Mouse (Mus musculus): ENCODE measurements at regions not wholly inside any gene's neighbourhood (a gene's known extent, or its start where the extent isn't known, plus 50 kb on each side); places are given as distances from the start of the nearest gene placed in this dataset.

DNA sequence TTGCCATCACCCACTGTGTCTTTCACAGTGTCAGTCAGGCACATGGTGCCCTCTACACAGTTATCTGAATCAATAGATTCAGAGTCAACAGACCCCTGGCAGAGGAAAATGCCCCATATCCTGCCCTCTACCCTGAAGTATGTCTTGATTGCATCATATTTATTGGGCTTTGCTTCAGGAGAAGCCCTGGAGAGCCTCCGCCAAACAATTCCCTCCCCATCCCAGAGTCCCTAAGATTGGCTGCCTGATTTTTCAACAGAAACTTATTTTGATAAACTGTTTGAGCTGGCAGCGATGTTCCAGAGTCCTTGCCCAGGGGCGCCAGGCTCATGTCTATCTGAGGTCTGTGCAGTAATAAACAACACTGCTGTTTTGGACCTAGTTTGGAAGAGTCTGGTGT, 117.2 kb upstream of the Dusp10 start:
- no peak for DNase-seq

GRCm38 (mm10) chr1:183898091-183898490, 115.0 kb upstream of the Dusp10 start:
- no peak for DNase-seq

GRCm38 (mm10) chr1:183904564-183904963, 108.5 kb upstream of the Dusp10 start:
- no peak for DNase-seq

DNA sequence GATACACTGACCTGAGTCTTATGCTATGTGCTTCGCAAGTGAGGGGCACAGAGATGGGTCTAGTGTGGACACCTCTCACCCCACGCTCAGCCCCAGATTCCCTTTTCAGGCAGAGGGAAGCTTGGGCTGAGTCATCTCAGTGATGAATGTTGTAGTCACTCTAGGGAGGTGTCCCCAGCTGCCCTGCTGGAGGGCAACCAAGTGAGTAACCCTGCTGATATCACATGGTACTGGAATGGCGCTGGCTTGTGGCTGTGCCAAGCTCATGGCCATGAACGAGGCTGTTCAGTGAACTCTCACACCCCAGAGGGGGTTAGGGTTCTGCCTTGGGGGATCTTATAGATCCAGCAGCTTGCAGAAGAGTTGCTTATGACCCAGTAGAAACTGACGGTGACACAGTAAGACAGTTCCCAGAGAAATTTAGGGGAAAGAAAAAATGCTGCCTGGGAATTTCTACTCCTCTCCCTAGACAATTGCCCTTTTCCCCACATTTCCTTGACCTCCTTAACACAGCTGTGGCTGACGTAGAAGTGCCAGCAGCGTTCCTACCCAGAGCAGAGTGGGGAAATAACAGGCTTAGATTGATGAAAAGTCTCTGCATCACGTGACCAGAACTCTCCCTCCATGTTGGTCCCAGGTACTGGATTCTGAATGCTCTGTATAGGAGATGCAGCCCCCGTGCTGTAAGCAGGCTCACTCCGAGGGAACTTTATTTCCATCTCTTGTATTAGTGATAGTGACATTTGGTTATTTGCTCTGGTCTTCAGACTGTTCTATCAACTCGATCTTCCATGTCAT, 107.6 kb upstream of the Dusp10 start:
- DNase-seq: peak in 1 of 2 experiments; percentile 5

GRCm38 (mm10) chr1:183917656-183918055, 95.4 kb upstream of the Dusp10 start:
- no peak for DNase-seq

GRCm38 (mm10) chr1:183921262-183921661, 91.8 kb upstream of the Dusp10 start:
- no peak for DNase-seq

DNA sequence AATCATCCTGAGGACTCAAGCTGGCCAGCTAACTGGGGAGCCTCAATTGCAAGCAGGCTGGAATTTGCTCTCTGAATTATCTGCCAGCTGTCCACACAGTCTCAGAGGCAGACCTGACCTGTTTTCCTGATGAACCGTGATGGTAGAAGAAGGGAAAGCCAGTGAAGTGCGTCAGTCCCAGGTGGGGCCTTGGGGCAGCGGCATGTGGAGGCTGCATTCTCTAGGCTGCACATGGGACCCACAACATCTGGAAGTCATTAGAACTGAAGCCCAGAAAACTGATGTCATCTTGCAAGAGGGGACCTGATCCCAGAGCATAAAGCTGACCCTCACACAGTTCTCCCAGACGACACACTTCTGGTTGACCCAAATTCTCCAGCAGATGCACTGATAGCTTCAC, 84.6 kb upstream of the Dusp10 start:
- DNase-seq: peak in 1 of 2 experiments; percentile 5

- no peak for DNase-seq
Measured at GRCm38 (mm10) chr1:183930363-183930982, 82.6 kb upstream of the Dusp10 start.

- no peak for DNase-seq
Measured at GRCm38 (mm10) chr1:183931141-183931540, 82.0 kb upstream of the Dusp10 start.

- DNase-seq: no peak
Measured at GRCm38 (mm10) chr1:183933845-183934244, 79.3 kb upstream of the Dusp10 start.

DNA sequence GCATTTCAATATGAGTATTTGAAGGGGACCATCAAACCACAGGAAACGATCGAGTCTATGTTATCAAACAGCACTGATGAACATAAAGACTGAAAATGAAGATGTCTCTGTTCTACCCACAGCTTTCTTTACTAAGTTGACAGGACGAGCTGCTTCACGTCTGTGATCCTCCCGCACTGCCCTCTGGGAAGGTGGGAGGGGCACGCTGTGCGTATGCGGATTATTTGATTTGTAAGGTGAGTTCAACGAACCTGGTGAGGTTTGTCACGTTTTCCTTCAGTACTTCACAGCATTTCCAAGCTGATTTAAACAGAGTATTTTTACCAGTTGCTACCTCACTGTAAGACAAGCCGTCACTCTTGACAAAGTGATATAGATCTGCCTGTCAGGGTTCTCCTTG, 75.9 kb upstream of the Dusp10 start:
- DNase-seq: no peak

DNA sequence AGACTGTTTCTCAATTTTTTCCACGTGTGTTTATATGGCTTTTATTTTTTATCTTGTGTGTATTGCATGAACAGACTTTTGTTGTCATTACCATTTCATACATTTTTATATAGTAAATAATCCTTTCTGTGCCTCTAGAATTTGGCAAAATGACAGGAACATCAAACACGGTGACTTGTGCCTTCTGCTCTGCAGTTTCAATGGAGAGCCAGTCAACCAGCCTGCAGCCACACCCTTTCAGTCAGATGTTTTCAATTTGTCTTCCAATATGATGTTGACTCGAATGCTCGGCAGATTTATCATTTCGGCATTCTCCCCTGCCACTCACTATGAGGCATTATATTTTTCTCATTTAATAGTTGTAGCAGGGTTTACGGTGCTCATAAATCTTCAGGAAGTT, 74.7 kb upstream of the Dusp10 start:
- DNase-seq: no peak

GRCm38 (mm10) chr1:183940706-183941105, 72.4 kb upstream of the Dusp10 start:
- DNase-seq: no peak

GRCm38 (mm10) chr1:183946241-183946640, 66.9 kb upstream of the Dusp10 start:
- no peak for DNase-seq

DNA sequence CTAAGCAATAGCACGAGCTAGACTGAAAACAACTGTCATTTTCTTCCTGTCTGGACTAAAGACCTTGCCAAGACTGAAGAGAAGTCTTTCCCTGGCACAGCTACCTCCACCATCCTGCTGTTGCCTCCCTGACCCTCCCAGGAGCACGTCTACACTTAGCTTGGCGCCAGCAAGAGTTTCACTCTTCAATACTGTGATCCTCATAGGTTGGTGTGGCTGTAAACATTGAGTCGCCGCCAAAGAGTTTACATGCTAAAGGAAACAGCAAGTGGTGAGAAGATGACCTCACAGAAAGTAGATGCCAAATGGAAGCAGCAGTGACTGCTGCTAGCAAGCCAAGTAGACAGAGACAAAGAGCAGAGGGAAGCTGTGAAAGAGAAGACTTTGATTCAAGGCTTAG, 66.0 kb upstream of the Dusp10 start:
- no peak for DNase-seq

DNA sequence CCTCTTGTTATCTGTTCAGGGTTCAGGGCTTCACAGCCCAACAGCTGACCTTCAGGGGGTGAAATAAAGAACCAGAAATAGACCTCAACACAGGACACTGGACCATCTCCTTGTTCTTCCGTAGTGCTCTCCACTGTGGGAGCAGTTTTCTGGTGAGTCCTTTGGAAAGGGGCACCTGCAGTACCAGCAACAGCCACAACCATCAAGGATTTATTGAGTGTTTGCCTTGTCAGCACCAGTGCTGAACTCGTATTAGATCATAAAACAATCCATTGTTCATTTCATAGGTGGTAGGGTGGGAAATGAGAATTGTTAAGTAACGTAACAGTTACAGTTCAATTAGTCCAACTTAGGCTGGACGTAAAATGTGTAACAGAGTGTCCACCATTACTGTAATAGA, 63.9 kb upstream of the Dusp10 start:
- DNase-seq: no peak

DNA sequence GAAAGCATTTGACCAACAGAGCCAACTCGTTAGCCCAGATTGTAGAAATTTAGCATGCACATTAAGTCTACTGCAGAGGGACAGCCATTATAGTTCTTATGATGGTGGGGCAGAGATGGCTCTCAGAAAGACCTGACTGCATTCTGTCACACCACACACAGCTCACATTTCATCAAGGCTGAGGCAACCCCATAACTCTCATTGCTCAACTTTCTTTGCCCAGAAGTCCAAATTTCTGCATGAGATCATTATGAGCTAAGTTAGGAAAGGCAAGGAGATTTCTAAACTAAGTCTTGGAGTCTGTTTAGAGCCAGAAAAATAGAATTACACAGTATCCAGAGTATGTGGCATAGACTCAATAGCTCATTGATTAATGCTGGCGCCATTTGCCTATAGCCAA, 59.0 kb upstream of the Dusp10 start:
- DNase-seq: no peak

GRCm38 (mm10) chr1:183956391-183956790, 56.7 kb upstream of the Dusp10 start:
- DNase-seq: no peak

GRCm38 (mm10) chr1:183961383-183961782, 51.7 kb upstream of the Dusp10 start:
- peak in 1 of 2 experiments; percentile 8 for DNase-seq

GRCm38 (mm10) chr1:183962486-183962885, 50.6 kb upstream of the Dusp10 start:
- DNase-seq: no peak

- DNase-seq: peak; percentile 12 to 17
Measured at GRCm38 (mm10) chr1:183963286-183963685, 49.8 kb upstream of the Dusp10 start.
